Mouse (Mus musculus) gastrocnemius, adult 2 months (tissue): Measurements from ENCODE around the gene Usp31. TPM values are rescaled to one million over a fixed set of nuclear protein-coding genes. Genes with fewer than 3 reads are reported as not detected.

Experiments
- DNase-seq: peaks from one replicate; pipeline ENCODE4 v3.0.0; 2022
- H3K27ac ChIP-seq: fragments of 200-600 bp; 2 replicates; pipeline ENCODE4 v1.8.1; 2022; ENCODE audit warnings: mild to moderate bottlenecking
- H3K4me3 ChIP-seq: fragments of 200-600 bp; 2 replicates; pipeline ENCODE4 v1.8.1; 2022; ENCODE audit warnings: mild to moderate bottlenecking, moderate library complexity
- CTCF ChIP-seq: fragments of 200-600 bp; IDR thresholded peaks from 2 replicates; pipeline ENCODE4 v1.8.1; 2022; ENCODE audit warnings: antibody characterized with exemption, mild to moderate bottlenecking, moderate library complexity
- intact Hi-C: fragments of 180-260 bp; cut with DNase I; formaldehyde crosslinking; loops from one replicate; pipeline ENCODE4 v1.15.1; 2025
- total RNA-seq, 2 experiments: library from RNA; stranded (reverse); gene quantifications; 2 replicates each; pipeline ENCODE4 v1.2.3; 2021

Gene Usp31
- total RNA-seq, 2 experiments from 2014 or later: 7.7 to 8.6 TPM

GRCm38 (mm10) chr7:121699218-121699617, 7.8 kb downstream of the Usp31 start:
- no peak overlapping the region for H3K27ac ChIP-seq
- DNase-seq: no peak
- intact Hi-C loops: no loop called here
- no peak for TF ChIP-seq CTCF
- H3K4me3 ChIP-seq: no peak overlapping the region

DNA sequence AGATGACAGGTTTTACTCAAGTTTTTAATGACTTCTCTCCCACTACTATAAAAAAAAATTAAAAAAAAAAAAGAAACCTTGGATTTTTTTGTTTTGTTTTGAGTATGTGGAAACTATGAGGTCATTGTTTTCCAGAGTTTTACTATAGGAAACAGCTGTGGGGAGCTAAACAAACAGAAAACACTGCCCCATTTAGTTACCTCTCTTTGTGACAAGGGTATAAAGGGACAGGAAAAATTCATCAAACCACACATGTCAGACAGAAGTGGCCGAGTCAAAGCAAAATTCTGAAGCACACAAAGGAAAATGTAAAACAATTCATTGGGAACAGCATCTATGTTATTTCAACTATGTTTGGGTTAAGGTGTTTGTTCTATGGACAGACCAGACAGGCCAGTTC, 9.5 kb downstream of the Usp31 start:
- intact Hi-C loops: no loop called here
- no peak for TF ChIP-seq CTCF
- no peak overlapping the region for H3K4me3 ChIP-seq
- H3K27ac ChIP-seq: peak overlapping the region; percentile 20; the same call in 1 of the 2 replicates
- DNase-seq: no peak

DNA sequence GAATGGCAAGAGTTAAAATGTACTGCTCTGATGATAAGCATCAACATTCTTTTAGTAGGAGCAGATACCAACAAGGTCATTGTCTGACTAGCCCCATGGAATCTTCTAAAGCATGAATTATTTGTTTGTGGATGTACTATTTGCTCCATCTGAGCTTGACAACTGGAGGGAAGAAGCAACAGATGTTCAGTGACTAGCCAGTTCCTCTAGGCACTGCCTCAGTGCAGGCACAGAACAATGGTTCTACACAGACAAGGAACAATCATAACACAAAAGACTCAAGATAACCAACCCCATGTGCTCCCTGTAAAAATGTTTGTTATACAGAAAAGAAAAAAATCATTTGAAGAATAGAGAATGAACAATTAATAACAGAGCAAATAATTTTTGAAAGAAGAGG, 9.9 kb downstream of the Usp31 start:
- DNase-seq: no peak
- intact Hi-C loops: no loop called here
- H3K27ac ChIP-seq: peak overlapping the region; percentile 16; the same call in 1 of the 2 replicates
- no peak overlapping the region for H3K4me3 ChIP-seq
- no peak for TF ChIP-seq CTCF

GRCm38 (mm10) chr7:121691803-121692202, 15.2 kb downstream of the Usp31 start:
- intact Hi-C loops: no loop called here
- DNase-seq: no peak
- TF ChIP-seq CTCF: no peak
- Histone ChIP-seq H3K27ac (no peak overlapping the region), H3K4me3 (no peak overlapping the region)

GRCm38 (mm10) chr7:121689338-121689737, 17.7 kb downstream of the Usp31 start:
- intact Hi-C loops: no loop called here
- TF ChIP-seq CTCF: no peak
- Histone ChIP-seq H3K4me3 (no peak overlapping the region), H3K27ac (no peak overlapping the region)
- no peak for DNase-seq

DNA sequence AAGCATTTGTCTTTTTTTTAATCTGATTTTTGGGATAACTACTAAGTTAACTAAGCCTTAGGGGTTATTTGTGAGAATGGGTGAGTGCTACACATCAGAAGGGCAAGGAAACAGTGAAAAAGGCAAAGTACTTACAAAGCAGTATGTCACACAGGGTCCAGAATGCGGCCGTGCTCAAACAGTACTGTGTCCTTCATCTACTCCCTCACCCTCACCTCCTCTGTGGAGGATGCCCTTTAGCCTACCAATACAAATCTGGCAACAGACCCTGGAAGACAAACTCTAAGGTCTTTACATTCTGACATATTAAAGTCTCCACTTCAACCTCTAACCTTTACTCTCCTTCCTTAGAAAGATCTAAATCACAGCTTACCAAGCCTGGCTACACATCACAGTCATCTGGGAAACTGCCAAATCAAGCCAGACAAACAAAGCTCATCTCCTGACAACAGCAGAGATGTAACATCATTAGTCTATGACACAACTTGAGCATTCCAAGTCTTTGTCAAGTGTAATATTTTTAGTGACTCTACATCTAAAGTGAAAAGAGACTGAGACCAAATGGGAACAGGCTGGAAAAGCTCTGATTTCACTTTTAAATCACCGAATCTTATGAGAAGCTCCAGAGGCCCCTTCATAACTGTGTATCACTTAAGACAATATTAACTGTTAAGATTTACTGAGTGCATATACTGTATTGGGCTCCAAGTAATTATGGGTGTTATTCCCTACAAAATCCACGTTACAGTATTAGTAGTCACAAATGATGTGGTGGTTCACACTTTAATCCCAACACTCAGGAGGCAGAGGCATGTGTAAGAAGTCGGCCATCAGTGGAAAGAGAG, 21.7 kb downstream of the Usp31 start:
- intact Hi-C loops: no loop called here
- DNase-seq: no peak
- H3K27ac ChIP-seq: no peak overlapping the region
- no peak for TF ChIP-seq CTCF
- H3K4me3 ChIP-seq: no peak overlapping the region

DNA sequence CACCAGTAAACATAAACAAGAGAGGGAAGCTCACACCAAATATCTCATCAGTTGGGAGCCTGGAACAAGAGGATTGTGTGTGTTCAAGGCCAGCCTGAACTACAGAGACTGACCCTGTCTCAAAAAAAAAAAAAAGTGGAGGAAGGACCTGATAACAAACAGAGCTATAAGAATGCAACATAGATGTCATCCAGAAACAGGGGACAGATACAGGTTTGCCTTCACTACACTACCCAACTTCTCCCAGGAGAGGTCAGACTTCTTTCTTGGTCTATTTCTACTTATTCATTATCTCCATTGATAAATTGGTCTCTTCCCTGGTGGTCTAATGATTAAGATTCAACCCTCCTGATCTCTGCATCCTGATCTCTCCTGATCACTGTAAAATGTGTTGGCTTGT, 25.9 kb downstream of the Usp31 start:
- no peak for TF ChIP-seq CTCF
- intact Hi-C loops: no loop called here
- Histone ChIP-seq H3K4me3 (no peak overlapping the region), H3K27ac (no peak overlapping the region)
- no peak for DNase-seq

GRCm38 (mm10) chr7:121677105-121677753, 29.8 kb downstream of the Usp31 start:
- no peak overlapping the region for H3K27ac ChIP-seq
- intact Hi-C loops: no loop called here
- no peak for DNase-seq
- no peak overlapping the region for H3K4me3 ChIP-seq
- TF ChIP-seq CTCF: no peak

- no peak overlapping the region for H3K4me3 ChIP-seq
- no peak for DNase-seq
- no peak overlapping the region for H3K27ac ChIP-seq
- TF ChIP-seq CTCF: no peak
- intact Hi-C loops: no loop called here
These were observed 46.3 kb downstream of the Usp31 start for GRCm38 (mm10) chr7:121660705-121661104.

DNA sequence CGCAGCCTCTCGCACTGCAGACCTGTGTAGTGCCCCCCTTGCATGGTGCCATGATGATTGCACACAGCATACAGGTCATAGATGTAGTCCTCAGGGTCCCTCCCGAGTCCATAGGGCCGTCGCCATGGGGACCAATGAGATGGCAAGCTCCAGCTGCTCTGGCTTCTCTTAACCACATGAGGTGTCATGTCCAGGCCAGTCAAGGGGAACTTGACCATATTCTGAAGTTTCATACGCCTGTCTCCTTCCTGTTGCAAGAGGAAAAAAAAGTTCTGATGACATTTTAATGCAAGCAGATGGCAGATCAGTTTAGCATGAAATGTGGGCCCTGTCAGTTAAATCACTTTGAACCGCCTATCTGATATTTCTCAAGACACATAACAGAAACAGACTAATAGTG, 48.2 kb downstream of the Usp31 start:
- TF ChIP-seq CTCF: no peak
- DNase-seq: no peak
- Histone ChIP-seq H3K4me3 (no peak overlapping the region), H3K27ac (no peak overlapping the region)
- intact Hi-C loops: no loop called here

DNA sequence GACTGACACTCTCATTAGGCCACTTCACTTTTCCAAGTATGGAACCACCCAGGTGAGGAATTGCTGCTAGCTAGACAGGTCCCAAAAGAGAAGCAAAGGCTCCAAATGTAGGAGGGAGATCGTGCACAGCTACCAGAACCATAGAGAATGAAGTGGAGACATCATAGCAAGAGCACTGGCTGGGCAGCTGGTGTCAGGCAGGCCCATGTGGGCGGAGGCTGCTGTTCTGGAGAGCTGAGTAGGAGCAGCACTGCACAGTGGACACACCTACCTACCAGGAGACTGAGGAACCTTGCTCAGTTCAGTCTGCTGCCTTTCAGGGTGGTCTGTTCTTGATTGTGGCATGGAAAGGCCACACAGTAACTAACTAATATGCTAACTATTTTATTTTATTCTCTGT, 52.4 kb downstream of the Usp31 start:
- Histone ChIP-seq H3K4me3 (no peak overlapping the region), H3K27ac (no peak overlapping the region)
- TF ChIP-seq CTCF: no peak
- DNase-seq: no peak
- intact Hi-C loops: no loop called here

- TF ChIP-seq CTCF: no peak
- no peak overlapping the region for H3K27ac ChIP-seq
- intact Hi-C loops: no loop called here
- no peak for DNase-seq
- H3K4me3 ChIP-seq: no peak overlapping the region
These were observed 54.4 kb downstream of the Usp31 start for GRCm38 (mm10) chr7:121652629-121653028.

GRCm38 (mm10) chr7:121650724-121651123, 56.3 kb downstream of the Usp31 start:
- Histone ChIP-seq H3K27ac (no peak overlapping the region), H3K4me3 (no peak overlapping the region)
- no peak for DNase-seq
- intact Hi-C loops: no loop called here
- TF ChIP-seq CTCF: no peak
